Mouse (Mus musculus) heart, embryonic 16.5 days (tissue): Measurements from ENCODE around the gene Mff. TPM values are rescaled to one million over a fixed set of nuclear protein-coding genes. Genes with fewer than 3 reads are reported as not detected.

Experiments used
- ATAC-seq: fragments of 200-750 bp; cut with Nextera tagmentation; replicated peaks from 2 replicates; pipeline ENCODE4 v1.8.0; 2017; ENCODE audit warnings: moderate number of reproducible peaks; ENCODE audit not compliant: insufficient read depth, low FRiP score; ENCODE audit errors: extremely low read depth
- H3K27ac ChIP-seq: fragments of 300-500 bp; sonication (generic); 2 replicates; pipeline ENCODE4 v1.5.1; 2014; ENCODE audit warnings: mild to moderate bottlenecking, low read length, control low read depth, moderate library complexity
- H3K27me3 ChIP-seq: fragments of 300-500 bp; sonication (generic); 2 replicates; pipeline ENCODE4 v1.6.1; 2014; ENCODE audit warnings: low read length, mixed read lengths; ENCODE audit not compliant: control insufficient read depth, insufficient read depth
- H3K36me3 ChIP-seq: fragments of 300-500 bp; sonication (generic); 2 replicates; pipeline ENCODE4 v1.6.1; 2014; ENCODE audit not compliant: control insufficient read depth, insufficient read depth
- H3K4me1 ChIP-seq: fragments of 300-500 bp; sonication (generic); 2 replicates; pipeline ENCODE4 v1.6.1; 2014; ENCODE audit warnings: low read length, mixed read lengths; ENCODE audit not compliant: control insufficient read depth, insufficient read depth
- H3K4me2 ChIP-seq: fragments of 300-500 bp; sonication (generic); 2 replicates; pipeline ENCODE4 v1.6.1; 2014; ENCODE audit warnings: low read depth, mild to moderate bottlenecking, control low read depth, low read length
- H3K4me3 ChIP-seq: fragments of 300-500 bp; sonication (generic); 2 replicates; pipeline ENCODE4 v1.5.1; 2014; ENCODE audit warnings: mild to moderate bottlenecking, control low read depth, low read length
- H3K9ac ChIP-seq: fragments of 300-500 bp; sonication (generic); 2 replicates; pipeline ENCODE4 v1.6.1; 2014; ENCODE audit warnings: low read length, control low read depth
- H3K9me3 ChIP-seq: fragments of 300-500 bp; sonication (generic); replicated peaks from 2 replicates; pipeline ENCODE4 v1.6.1; 2016; ENCODE audit warnings: low read length; ENCODE audit not compliant: control insufficient read depth
- WGBS: fragments of 180-500 bp; shearing (Covaris S2); extraction: QIAGEN DNeasy Blood & Tissue Kit; methylation state at CpG from one replicate; pipeline ENCODE4 v1.1.7; 2014; 5-methylcytosine and 5-hydroxymethylcytosine counted together
- polyA plus RNA-seq: library from polyadenylated mRNA; unstranded; fragments of >200 nt; fragmentation: Nextera tagmentation; extraction: Ambion mirVana; gene quantifications from 2 replicates; pipeline ENCODE4 v1.2.1, GENCODE M21; 2015

Gene Mff
- polyA plus RNA-seq, 1 experiment from 2014 or later = 262 TPM

GRCm38 (mm10) chr1:82797088-82797487 lies 72.4 kb downstream of the Mff start:
- Histone ChIP-seq H3K36me3 (no peaks in the 10 kb centered on the region), H3K27me3 (no peaks in the 10 kb centered on the region), H3K9me3 (no peaks in the 10 kb centered on the region), H3K4me1 (peaks cover 3% of the 10 kb centered on the region), H3K9ac (no peak overlapping the region), H3K27ac (no peak overlapping the region), H3K4me3 (no peak overlapping the region), H3K4me2 (no peak overlapping the region)
- 86% methylated on average over 4 of the region's 4 CpGs for WGBS
- ATAC-seq = no peak

DNA sequence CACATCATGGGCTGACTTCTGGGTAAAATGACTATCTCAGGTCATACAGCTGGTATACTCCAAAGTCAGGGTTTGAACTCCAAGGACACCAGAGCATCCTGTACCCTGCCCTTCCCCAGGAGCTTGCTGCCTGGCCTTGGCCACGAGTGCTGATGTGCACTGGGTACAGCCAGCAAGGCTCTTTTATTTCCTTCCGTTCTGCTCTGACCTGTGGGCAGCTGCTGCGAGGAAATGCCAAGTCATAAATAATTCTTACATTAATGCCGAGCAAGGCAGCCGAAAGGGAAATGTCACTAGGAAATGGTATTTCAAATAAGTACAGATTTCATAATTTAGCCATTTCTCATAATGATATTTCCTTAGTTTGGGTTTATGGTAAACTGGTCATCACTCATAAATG lies 73.6 kb downstream of the Mff start:
- H3K4me3 ChIP-seq = no peak overlapping the region
- H3K27ac ChIP-seq = no peak overlapping the region
- no peaks in the 10 kb centered on the region for H3K9me3 ChIP-seq
- H3K4me2 ChIP-seq = no peak overlapping the region
- no peak for ATAC-seq
- H3K9ac ChIP-seq = no peak overlapping the region
- H3K36me3 ChIP-seq = no peaks in the 10 kb centered on the region
- H3K4me1 ChIP-seq = peaks cover 3% of the 10 kb centered on the region
- WGBS = 60% methylated on average over 5 of the region's 5 CpGs
- H3K27me3 ChIP-seq = no peaks in the 10 kb centered on the region

DNA sequence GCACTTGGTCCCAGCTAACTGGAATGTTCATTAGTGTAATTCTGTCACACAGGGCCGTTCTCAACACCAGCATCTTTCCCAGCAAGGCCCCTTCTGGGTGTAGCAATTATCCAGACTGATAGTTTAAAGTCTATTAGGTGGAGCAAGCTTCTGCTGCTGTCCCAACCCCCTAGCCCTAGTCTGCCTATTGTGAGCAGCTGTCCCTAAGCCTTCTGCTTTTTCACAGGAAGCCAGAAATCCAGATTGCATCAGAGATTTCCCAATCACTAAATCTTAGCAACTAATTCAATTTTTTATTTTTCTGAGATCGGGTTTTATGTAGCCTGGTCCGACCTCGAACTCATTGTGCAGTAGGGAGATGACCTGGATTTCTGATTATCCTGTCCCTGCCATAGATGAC lies 74.2 kb downstream of the Mff start:
- no peaks in the 10 kb centered on the region for H3K36me3 ChIP-seq
- H3K4me3 ChIP-seq = no peak overlapping the region
- H3K27ac ChIP-seq = no peak overlapping the region
- H3K4me1 ChIP-seq = peaks cover 3% of the 10 kb centered on the region
- no peaks in the 10 kb centered on the region for H3K27me3 ChIP-seq
- no peak for ATAC-seq
- no peak overlapping the region for H3K9ac ChIP-seq
- 74% methylated on average over 4 of the region's 4 CpGs for WGBS
- H3K9me3 ChIP-seq = no peaks in the 10 kb centered on the region
- H3K4me2 ChIP-seq = no peak overlapping the region

DNA sequence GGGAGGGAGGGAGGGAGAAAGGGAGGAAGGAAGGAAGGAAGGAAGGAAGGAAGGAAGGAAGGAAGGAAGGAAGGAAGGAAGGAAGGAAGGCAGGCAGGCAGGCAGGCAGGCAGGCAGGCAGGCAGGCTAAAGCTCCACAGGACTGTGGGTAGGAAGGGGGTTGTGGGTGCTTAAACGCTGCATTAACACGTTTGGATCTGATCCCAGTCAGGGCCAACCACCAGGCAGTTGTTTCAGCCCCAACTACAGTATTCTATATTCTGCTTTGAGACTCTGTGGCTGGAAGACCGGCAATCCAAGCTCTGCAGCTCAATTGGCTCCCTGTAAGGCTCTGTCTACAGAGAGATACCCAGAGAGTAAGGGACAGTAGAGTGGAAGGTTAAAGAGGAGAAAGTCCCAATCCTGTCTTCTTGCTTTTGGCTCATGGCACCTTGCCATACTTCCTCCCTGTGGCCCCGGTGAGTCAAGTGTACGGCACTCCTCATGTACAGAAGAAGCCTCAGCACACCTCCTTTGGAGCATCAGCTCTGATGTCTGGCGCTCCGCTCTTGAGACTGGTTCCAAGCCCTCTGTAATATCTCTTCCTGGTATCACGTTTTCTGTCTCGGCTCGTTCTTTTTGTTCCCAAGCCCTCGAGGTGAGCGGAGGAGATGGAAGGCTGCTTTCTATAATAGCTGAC lies 76.6 kb downstream of the Mff start:
- H3K9me3 ChIP-seq = no peaks in the 10 kb centered on the region
- no peaks in the 10 kb centered on the region for H3K27me3 ChIP-seq
- no peak overlapping the region for H3K9ac ChIP-seq
- no peak overlapping the region for H3K4me3 ChIP-seq
- 57% methylated on average over 12 of the region's 12 CpGs for WGBS
- no peak overlapping the region for H3K27ac ChIP-seq
- H3K4me2 ChIP-seq = no peak overlapping the region
- no peaks in the 10 kb centered on the region for H3K36me3 ChIP-seq
- ATAC-seq = no peak
- H3K4me1 ChIP-seq = peaks cover 8% of the 10 kb centered on the region

Other genes with a start within 250 kb of the Mff start
- gene Col4a4, start 138.0 kb upstream of the Mff start, polyA plus RNA-seq = 0.67 and 1.4 TPM in 2 replicates
- 0.59 and 0.95 TPM in 2 replicates for gene Col4a3, start 138.0 kb upstream of the Mff start, polyA plus RNA-seq
- gene Tm4sf20, start 43.6 kb downstream of the Mff start, polyA plus RNA-seq = 0.67 TPM in 1 of 2 replicates, not detected in the other
- not detected in 2 replicates for gene Gm47791, start 46.4 kb downstream of the Mff start, polyA plus RNA-seq
- gene Agfg1, start 114.6 kb downstream of the Mff start, polyA plus RNA-seq = 30.0 and 30.4 TPM in 2 replicates
- gene A030005L19Rik, start 188.4 kb downstream of the Mff start, polyA plus RNA-seq = not detected in 2 replicates
- gene A030014E15Rik, start 200.0 kb downstream of the Mff start, polyA plus RNA-seq = not detected in 2 replicates
- gene Gm6217, start 206.5 kb downstream of the Mff start, polyA plus RNA-seq = not detected in 2 replicates
- not detected in 2 replicates for gene A030003K21Rik, start 218.5 kb downstream of the Mff start, polyA plus RNA-seq
- gene Gm7544, start 231.1 kb downstream of the Mff start, polyA plus RNA-seq = not detected in 2 replicates
- gene Gm47955, start 235.4 kb downstream of the Mff start, polyA plus RNA-seq = not detected in 2 replicates